Mouse (Mus musculus) limb, embryonic 14.5 days (tissue): ENCODE results near the gene Nasp. TPM values are rescaled to one million over a fixed set of nuclear protein-coding genes. Genes with fewer than 3 reads are reported as not detected.

Experiments
- ATAC-seq: fragments of 200-750 bp; cut with Nextera tagmentation; 2 replicates; pipeline ENCODE4 v1.8.0; 2017; ENCODE audit warnings: low read depth, moderate number of reproducible peaks, moderate TSS enrichment; ENCODE audit not compliant: low FRiP score
- DNase-seq: peaks from one replicate; pipeline ENCODE4 v3.0.0-alpha.2; 2015; ENCODE audit warnings: low spot score
- H3K27ac ChIP-seq: fragments of 300-500 bp; sonication (generic); replicated peaks from 2 replicates; pipeline ENCODE4 v1.5.1; 2014; ENCODE audit warnings: low read depth, mild to moderate bottlenecking, low read length, moderate library complexity, mixed read lengths
- H3K27me3 ChIP-seq: fragments of 300-500 bp; sonication (generic); 2 replicates; pipeline ENCODE4 v1.6.1; 2014; ENCODE audit warnings: low read length, mixed read lengths; ENCODE audit not compliant: control insufficient read depth, insufficient read depth
- H3K36me3 ChIP-seq: fragments of 300-500 bp; sonication (generic); 2 replicates; pipeline ENCODE4 v1.6.1; 2014; ENCODE audit warnings: mild to moderate bottlenecking, low read length, moderate library complexity, mixed read lengths; ENCODE audit not compliant: control insufficient read depth, insufficient read depth
- H3K4me1 ChIP-seq: fragments of 300-500 bp; sonication (generic); 2 replicates; pipeline ENCODE4 v1.6.1; 2014; ENCODE audit warnings: antibody characterized with exemption, low read length, mixed read lengths; ENCODE audit not compliant: control insufficient read depth, insufficient read depth
- H3K4me2 ChIP-seq: fragments of 300-500 bp; sonication (generic); replicated peaks from 2 replicates; pipeline ENCODE4 v1.6.1; 2014; ENCODE audit warnings: low read depth, mild to moderate bottlenecking, low read length, moderate library complexity; ENCODE audit not compliant: severe bottlenecking
- H3K4me3 ChIP-seq: fragments of 300-500 bp; sonication (generic); replicated peaks from 2 replicates; pipeline ENCODE4 v1.5.1; 2014; ENCODE audit warnings: low read length
- H3K9ac ChIP-seq: fragments of 300-500 bp; sonication (generic); 2 replicates; pipeline ENCODE4 v1.6.1; 2014; ENCODE audit warnings: mild to moderate bottlenecking, low read depth, low read length, moderate library complexity; ENCODE audit not compliant: severe bottlenecking
- H3K9me3 ChIP-seq: fragments of 300-500 bp; sonication (generic); 2 replicates; pipeline ENCODE4 v1.6.1; 2016; ENCODE audit warnings: low read length; ENCODE audit not compliant: control insufficient read depth
- POLR2A ChIP-seq: fragments of 200-500 bp; IDR thresholded peaks from 2 replicates; pipeline ENCODE4 v1.8.0; 2012; ENCODE audit warnings: inconsistent platforms, mild to moderate bottlenecking, moderate library complexity, borderline replicate concordance; ENCODE audit not compliant: insufficient read depth, insufficient read length; ENCODE audit errors: extremely low read depth
- WGBS: fragments of 180-500 bp; shearing (Covaris S2); extraction: QIAGEN DNeasy Blood & Tissue Kit; methylation state at CpG from one replicate; pipeline ENCODE4 v1.1.7; 2014; 5-methylcytosine and 5-hydroxymethylcytosine counted together
- polyA plus RNA-seq, 2 experiments: library from polyadenylated mRNA; depleted of rRNA in 1 of 2; stranded (reverse) in 1 of 2; unstranded in 1 of 2; fragments of >200 nt; fragmentation: Nextera tagmentation in 1 of 2; extraction: Ambion mirVana in 1 of 2; gene quantifications; 2 replicates each; pipeline versions ENCODE4 v1.2.1 to v1.2.3; 2012 to 2014

Gene Nasp
- polyA plus RNA-seq, 2 experiments, result 132 to 153 TPM

GRCm38 (mm10) chr4:116642071-116642470 lies 14.3 kb upstream of the Nasp start:
- no peak for TF ChIP-seq POLR2A
- no peak overlapping the region for H3K4me2 ChIP-seq

DNA sequence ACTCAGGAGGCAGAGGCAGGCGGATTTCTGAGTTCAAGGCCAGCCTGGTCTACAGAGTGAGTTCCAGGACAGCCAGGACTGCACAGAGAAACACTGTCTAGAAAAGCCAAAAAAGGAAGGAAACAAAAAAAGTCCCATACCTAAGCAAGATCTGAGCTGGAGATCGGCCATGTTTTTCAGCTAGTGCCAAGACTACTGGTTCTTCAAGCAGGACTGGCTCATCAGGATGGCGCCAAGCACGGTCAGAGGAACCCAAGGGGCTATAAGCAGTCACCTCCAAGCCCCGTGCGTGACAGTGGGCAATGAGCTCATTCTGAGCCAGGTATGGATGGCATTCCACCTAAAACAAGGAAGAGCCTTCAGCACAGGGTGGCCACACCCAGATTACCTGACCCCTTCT lies 11.1 kb upstream of the Nasp start:
- H3K9me3 ChIP-seq, result no peaks in the 10 kb centered on the region
- H3K27me3 ChIP-seq, result no peaks in the 10 kb centered on the region
- ATAC-seq (no peak), DNase-seq (no peak)
- no peak overlapping the region for H3K27ac ChIP-seq
- no peak overlapping the region for H3K9ac ChIP-seq
- H3K4me3 ChIP-seq, result no peak overlapping the region
- peaks cover 94% of the 10 kb centered on the region for H3K36me3 ChIP-seq
- no peak overlapping the region for H3K4me2 ChIP-seq
- over 99% methylated on average over 6 of the region's 6 CpGs for WGBS
- TF ChIP-seq POLR2A, result no peak
- H3K4me1 ChIP-seq, result no peaks in the 10 kb centered on the region

More at GRCm38 (mm10) chr4:116642071-116642470, 14.3 kb upstream of the Nasp start:
- H3K27me3 ChIP-seq, result no peaks in the 10 kb centered on the region
- H3K4me3 ChIP-seq, result no peak overlapping the region
- no peak overlapping the region for H3K27ac ChIP-seq
- no peak for DNase-seq
- H3K9ac ChIP-seq, result no peak overlapping the region
- peaks cover 81% of the 10 kb centered on the region for H3K36me3 ChIP-seq
- H3K4me1 ChIP-seq, result no peaks in the 10 kb centered on the region
- WGBS, result 100% methylated on average over 1 of the region's 1 CpGs
- no peaks in the 10 kb centered on the region for H3K9me3 ChIP-seq
- no peak for ATAC-seq

DNA sequence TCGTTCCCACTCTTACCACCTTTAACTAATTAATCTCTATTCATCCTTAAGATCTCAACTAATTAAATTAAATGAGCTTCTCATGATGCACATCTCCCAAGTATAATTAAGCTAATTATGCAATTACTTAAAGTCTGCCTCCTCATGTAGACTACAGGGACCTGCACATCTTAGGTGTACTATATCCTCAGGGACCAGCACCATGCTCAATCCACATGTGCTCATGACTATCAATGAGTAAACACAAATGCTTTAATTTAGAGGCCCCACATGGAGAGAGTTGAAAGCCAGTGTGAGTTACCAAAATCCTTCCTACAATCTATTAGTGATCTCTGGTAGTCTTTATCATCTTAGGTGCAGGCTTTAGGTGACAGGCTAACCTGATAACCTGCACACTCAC lies 7.5 kb upstream of the Nasp start:
- H3K9me3 ChIP-seq, result no peaks in the 10 kb centered on the region
- no peak overlapping the region for H3K4me3 ChIP-seq
- H3K4me1 ChIP-seq, result no peaks in the 10 kb centered on the region
- no peak for DNase-seq
- no peak for ATAC-seq
- H3K4me2 ChIP-seq, result no peak overlapping the region
- H3K27me3 ChIP-seq, result no peaks in the 10 kb centered on the region
- no peak overlapping the region for H3K27ac ChIP-seq
- 88% methylated on average over 1 of the region's 1 CpGs for WGBS
- H3K36me3 ChIP-seq, result peaks cover 61% of the 10 kb centered on the region
- H3K9ac ChIP-seq, result no peak overlapping the region
- TF ChIP-seq POLR2A, result no peak

DNA sequence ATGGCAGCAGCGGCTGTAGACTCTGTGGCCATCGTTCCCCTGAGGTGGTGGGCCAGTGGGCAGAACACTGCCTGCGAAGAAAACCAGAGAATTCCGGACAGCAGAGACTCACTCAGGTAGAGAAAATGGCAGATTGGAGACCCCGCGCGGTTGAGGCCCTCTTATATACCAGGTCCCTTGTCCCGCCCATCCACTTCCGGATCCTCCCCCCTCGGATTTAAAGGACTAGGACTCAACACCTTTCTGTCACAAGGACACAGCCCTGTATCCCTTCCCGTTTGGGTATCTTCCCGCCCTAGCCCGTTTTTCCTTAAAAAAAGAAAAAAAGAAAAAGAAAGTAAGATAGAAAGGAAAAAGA lies 403 bp downstream of the Nasp start:
- no peaks in the 10 kb centered on the region for H3K9me3 ChIP-seq
- peak; percentile 96; the same call in 1 of the 2 replicates for TF ChIP-seq POLR2A
- no peaks in the 10 kb centered on the region for H3K27me3 ChIP-seq
- H3K4me2 ChIP-seq, result peak overlapping the region; percentile 57
- DNase-seq (peak; percentile 94), ATAC-seq (peak; percentile 91)
- H3K27ac ChIP-seq, result peak overlapping the region; percentile 96
- peaks cover 12% of the 10 kb centered on the region for H3K4me1 ChIP-seq
- peaks cover 5% of the 10 kb centered on the region; the same call in 1 of the 2 replicates for H3K36me3 ChIP-seq
- WGBS, result 0% methylated on average over 13 of the region's 13 CpGs
- peak overlapping the region; percentile 100 for H3K4me3 ChIP-seq
- H3K9ac ChIP-seq, result peak overlapping the region; percentile 93

- ATAC-seq (peak; percentile 86), DNase-seq (peak; percentile 95)
- Histone ChIP-seq H3K27ac (peak overlapping the region; percentile 96), H3K27me3 (no peaks in the 10 kb centered on the region), H3K36me3 (peaks cover 6% of the 10 kb centered on the region), H3K4me2 (peak overlapping the region; percentile 57), H3K9me3 (no peaks in the 10 kb centered on the region), H3K4me1 (peaks cover 12% of the 10 kb centered on the region), H3K4me3 (peak overlapping the region; percentile 100), H3K9ac (peak overlapping the region; percentile 93)
- 0% methylated on average over 43 of the region's 53 CpGs for WGBS
- TF ChIP-seq POLR2A, result no peak
Measured at GRCm38 (mm10) chr4:116626658-116627358, 933 bp downstream of the Nasp start.
